Mouse (Mus musculus): Measurements from ENCODE around the gene Chrnb1.

Chrnb1 gene

GRCm38 (mm10) chr11:69795168-69795982 lies at the start of gene Chrnb1:
Gene Chrnb1, minus strand, starts transcription at chr11:69795943.
- peak; percentile 97 for DNase-seq

- peak; percentile 45 for DNase-seq
These were observed 43.0 kb upstream of the Chrnb1 start for GRCm38 (mm10) chr11:69838714-69839104.

- DNase-seq = peak; percentile 97
These were observed 42.4 kb upstream of the Chrnb1 start, which contains the start of gene Tmem256 for GRCm38 (mm10) chr11:69837952-69838713. Gene Tmem256, plus strand, starts transcription at chr11:69838514.

GRCm38 (mm10) chr11:69837604-69837951 lies 41.8 kb upstream of the Chrnb1 start, which contains the start of gene Nlgn2:
Gene Nlgn2, minus strand, starts transcription at chr11:69837784.
- DNase-seq = no peak

- peak; percentile 63 for DNase-seq
These were observed 41.2 kb upstream of the Chrnb1 start for GRCm38 (mm10) chr11:69836703-69837576.

- DNase-seq = no peak
These were observed 40.2 kb upstream of the Chrnb1 start for GRCm38 (mm10) chr11:69835966-69836335.

GRCm38 (mm10) chr11:69835326-69835965 lies 39.7 kb upstream of the Chrnb1 start:
- no peak for DNase-seq

- peak; percentile 60 for DNase-seq
These were observed 38.3 kb upstream of the Chrnb1 start for GRCm38 (mm10) chr11:69834001-69834549.

GRCm38 (mm10) chr11:69833554-69833953 lies 37.8 kb upstream of the Chrnb1 start:
- DNase-seq = no peak

GRCm38 (mm10) chr11:69828832-69829231 lies 33.1 kb upstream of the Chrnb1 start:
- no peak for DNase-seq

- DNase-seq = no peak
These were observed 27.7 kb upstream of the Chrnb1 start for GRCm38 (mm10) chr11:69823456-69823855.

- DNase-seq = no peak
These were observed 26.3 kb upstream of the Chrnb1 start, which contains the start of gene Spem1 for GRCm38 (mm10) chr11:69822080-69822479. Gene Spem1, minus strand, starts transcription at chr11:69822180.

GRCm38 (mm10) chr11:69818871-69819270 lies 23.1 kb upstream of the Chrnb1 start:
- no peak for DNase-seq

- no peak for DNase-seq
These were observed 22.6 kb upstream of the Chrnb1 start, which contains the start of gene Spem2 for GRCm38 (mm10) chr11:69818365-69818764. Gene Spem2, minus strand, starts transcription at chr11:69818465.

- no peak for DNase-seq
These were observed 20.8 kb upstream of the Chrnb1 start for GRCm38 (mm10) chr11:69816520-69816919.

- DNase-seq = peak; percentile 13
These were observed 19.4 kb upstream of the Chrnb1 start, which contains the start of gene Gm39566 for GRCm38 (mm10) chr11:69815155-69815554. Gene Gm39566, minus strand, starts transcription at chr11:69815298.

- DNase-seq = no peak
These were observed 14.5 kb upstream of the Chrnb1 start for GRCm38 (mm10) chr11:69810280-69810679.

- DNase-seq = no peak
These were observed 11.9 kb upstream of the Chrnb1 start for GRCm38 (mm10) chr11:69807641-69808040.

GRCm38 (mm10) chr11:69806378-69806777 lies 10.6 kb upstream of the Chrnb1 start:
- no peak for DNase-seq

GRCm38 (mm10) chr11:69804972-69805909 lies 9.5 kb upstream of the Chrnb1 start, which contains the start of gene Tmem102:
Gene Tmem102, minus strand, starts transcription at chr11:69805624.
- DNase-seq = peak; percentile 79

- peak; percentile 56 for DNase-seq
These were observed 8.9 kb upstream of the Chrnb1 start for GRCm38 (mm10) chr11:69804652-69804940.
